Mouse (Mus musculus): Measurements from ENCODE around the gene Rpl29.

- no peak for TF ChIP-seq GATA1 (IDR thresholded peaks at IDR 0.05; ENCODE audit: low read length)
- TF ChIP-seq TAL1 (IDR thresholded peaks at IDR 0.05; ENCODE audit: low read length), result no peak
Measured at GRCm38 (mm10) chr9:106472321-106472720, 43.1 kb downstream of the Rpl29 start.
